Mouse (Mus musculus) T-cell, adult 2 months (primary cell): Measurements from ENCODE around the gene Cmtm5.
"Not testable (repeated sequence)": the region's sequence is repeated elsewhere in the genome, so short reads cannot be mapped to it uniquely, and the experiment has no call there.

Source experiments
- DNase-seq: peaks from one replicate; pipeline ENCODE4 v3.0.0; 2022; ENCODE audit warnings: low spot score

The Cmtm5 gene

GRCm38 (mm10) chr14:54932645-54933150 is 3.4 kb upstream of the Cmtm5 start, which contains the start of gene Il25:
Gene Il25 (plus strand): TSS chr14:54932695.
- DNase-seq, result no peak

GRCm38 (mm10) chr14:54936831-54937160 is 735 bp downstream of the Cmtm5 start:
- no peak for DNase-seq

DNA sequence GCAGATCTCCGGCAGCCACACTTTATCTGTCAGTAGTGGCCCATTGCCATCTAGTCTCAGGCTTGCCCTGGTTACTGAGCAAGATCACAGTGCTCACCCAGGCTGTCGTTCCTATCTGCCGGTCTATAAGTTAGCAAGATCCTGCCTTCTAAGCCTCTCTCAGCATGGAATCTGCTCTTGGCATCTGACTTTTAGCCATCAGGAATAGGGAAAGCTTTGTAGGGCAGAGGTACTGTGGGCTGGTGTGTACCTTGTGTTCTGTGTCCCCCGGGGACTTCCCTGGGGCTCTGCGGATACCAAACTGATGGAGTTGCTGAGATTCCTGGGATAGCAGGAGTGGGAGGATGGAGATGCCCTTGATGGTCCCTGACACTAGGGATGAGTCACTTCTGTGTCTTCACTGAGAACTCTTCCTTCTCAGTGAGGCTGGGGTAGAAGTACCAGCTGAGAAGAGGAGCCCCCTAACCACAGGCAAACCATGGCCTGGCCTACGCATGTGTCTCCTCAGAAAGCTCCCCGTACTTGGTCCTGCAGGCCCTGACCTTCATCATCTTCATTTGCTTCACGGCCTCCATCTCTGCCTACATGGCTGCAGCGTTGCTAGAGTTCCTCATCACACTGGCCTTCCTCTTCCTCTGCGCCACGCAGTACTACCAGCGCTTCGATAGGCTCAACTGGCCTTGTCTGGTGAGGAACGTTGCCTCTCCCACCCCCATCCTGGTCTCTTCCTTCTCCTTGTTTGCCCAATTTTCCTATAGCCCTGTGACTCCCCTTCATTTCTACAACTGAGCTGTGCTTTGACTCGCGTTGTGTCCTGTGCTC is 1.5 kb downstream of the Cmtm5 start:
- no peak for DNase-seq

DNA sequence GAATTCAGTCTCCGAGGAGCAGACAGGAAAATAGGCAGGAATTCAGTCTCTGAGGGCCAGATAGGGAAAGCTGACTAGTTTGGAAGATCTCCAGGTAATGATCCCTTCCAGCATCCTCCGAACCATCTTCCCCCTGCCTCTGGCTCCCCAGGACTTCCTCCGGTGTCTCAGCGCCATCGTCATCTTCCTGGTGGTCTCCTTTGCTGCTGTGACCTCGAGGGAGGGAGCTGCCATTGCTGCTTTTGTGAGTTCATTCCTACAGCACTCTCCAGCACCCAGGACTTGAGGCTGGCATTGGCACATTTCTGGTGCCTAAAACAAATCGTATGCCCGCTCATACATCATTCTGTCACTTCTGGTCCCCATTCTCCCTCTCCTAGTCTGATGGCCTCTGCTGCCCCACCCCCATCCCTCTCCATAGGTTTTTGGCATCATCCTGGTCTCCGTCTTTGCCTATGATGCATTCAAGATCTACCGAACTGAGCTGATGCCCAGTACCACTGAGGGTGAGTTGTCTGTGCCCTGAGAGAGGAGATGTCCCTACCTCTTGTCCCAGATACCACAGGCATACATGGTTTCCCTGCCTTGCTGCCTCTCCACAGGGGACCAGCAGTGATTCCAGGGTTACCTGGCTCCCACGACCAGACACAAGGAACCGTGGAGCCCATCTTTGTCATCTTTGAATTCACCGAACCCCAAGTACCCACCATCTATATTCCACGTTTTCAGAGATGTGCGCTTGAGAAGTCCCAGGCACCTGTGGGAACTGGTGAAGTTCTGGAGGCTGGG is 2.6 kb downstream of the Cmtm5 start:
- no peak for DNase-seq

GRCm38 (mm10) chr14:54939434-54940175 is 3.5 kb downstream of the Cmtm5 start:
- DNase-seq, result peak; percentile 60

DNA sequence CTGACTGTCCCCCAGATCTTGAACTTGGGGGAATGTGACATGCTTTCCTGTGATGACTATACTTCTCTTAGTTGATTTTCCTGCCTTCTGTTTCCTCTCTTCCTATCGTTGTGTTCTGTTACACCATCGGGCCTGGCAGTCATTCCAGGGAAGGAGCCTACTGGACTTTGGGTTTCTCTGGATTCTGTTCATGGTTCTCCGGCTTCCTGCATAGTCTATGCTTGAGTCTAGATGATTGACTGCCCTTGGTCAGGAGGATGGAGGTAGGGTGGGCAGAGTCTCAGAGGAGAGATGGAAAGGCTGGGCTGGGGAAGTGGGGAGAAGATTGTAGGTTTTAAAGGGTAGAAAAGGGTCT is 4.1 kb downstream of the Cmtm5 start:
- DNase-seq, result no peak

- DNase-seq, result no peak
These were observed 5.2 kb downstream of the Cmtm5 start for GRCm38 (mm10) chr14:54941024-54941978.

DNA sequence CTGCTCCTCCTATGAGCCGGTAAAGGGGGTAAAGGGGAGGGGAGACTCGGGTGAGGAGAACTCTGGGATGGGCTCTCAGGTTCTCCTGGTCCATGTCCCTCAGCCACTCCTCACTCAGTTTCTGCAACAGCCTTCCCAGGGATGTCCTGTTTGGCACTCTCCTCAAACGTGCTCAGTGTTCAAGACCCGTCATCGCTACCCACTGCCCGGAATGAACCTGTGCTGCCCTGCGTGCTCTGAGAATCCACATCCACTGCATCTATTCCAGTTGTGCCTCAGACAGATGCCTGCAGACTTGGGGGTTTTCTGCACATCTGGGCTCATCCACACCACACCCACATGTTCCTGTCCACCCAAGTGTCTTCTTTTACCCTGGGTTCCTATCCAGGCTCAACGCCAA is 6.4 kb downstream of the Cmtm5 start:
- DNase-seq, result no peak

DNA sequence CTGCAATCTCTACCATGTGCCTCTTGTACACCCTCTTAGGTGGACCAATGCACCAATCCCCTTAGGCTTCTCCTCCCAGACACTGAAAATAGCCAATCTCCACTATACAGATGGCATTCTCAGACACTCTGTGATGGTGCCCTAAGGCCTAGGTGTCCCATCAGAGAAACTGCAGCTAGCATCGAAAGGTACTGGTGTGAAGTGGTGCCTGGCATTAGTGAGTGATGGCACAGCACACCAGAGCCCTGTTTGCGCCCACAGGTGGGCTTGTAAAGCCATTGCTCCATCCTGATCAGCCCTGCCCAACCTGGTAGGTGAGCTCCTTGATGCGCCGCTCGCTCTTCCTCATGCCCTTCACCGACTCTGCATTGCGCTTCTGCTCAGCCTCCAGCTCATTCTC is 7.9 kb downstream of the Cmtm5 start:
- DNase-seq, result no peak

GRCm38 (mm10) chr14:54944939-54945338 is 8.9 kb downstream of the Cmtm5 start:
- no peak for DNase-seq

- no peak for DNase-seq
These were observed 10.1 kb downstream of the Cmtm5 start for GRCm38 (mm10) chr14:54945975-54946704.

- not testable (repeated sequence) for DNase-seq
These were observed 10.9 kb downstream of the Cmtm5 start for GRCm38 (mm10) chr14:54947008-54947407.

- DNase-seq, result no peak
These were observed 12.7 kb downstream of the Cmtm5 start for GRCm38 (mm10) chr14:54948781-54949180.

GRCm38 (mm10) chr14:54950493-54950892 is 14.4 kb downstream of the Cmtm5 start:
- DNase-seq, result no peak

DNA sequence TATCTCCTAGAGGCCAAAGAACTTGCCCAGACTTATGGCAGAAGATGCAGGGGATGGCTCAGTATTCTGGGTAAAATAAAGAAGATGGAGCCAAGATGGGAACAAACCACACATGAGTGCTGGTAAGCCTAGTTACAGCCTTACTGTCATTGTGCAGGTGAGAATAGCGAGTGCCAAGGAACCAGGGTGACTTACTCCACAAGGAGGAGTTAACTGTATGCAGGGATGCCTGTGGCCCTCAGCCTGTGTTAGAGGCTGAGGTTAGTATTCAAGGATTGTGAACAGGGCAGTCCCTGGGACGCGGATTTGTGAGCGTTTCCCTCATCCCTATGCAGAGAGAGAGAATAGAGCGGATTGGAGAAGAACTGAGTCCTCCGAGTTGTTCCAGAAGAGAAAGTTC is 15.5 kb downstream of the Cmtm5 start:
- DNase-seq, result no peak

DNA sequence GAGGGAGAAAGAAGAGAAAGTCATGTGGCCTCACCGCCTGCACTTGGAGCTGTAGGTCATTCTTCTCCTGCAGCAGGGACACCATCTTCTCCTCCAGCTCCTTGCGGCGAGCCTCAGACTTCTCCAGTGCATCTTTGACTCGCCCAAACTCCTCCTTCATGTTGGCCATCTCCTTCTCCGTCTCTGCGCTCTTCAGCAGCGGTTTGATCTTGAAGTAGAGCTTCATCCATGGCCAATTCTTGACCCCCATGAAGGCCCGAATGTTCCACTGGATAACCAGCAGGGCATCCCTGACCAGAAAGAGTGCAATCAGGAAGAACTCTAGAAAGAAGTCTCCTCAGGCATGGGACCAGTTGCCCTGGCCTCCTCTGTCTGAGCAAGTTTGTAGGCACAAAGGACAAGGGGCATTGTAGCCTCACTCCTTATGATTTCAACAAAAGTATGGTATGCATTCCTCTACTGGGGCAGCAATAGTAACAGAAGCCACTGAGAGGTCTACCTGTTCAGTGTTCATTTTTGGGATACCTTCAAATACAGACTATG is 17.7 kb downstream of the Cmtm5 start:
- DNase-seq, result no peak

GRCm38 (mm10) chr14:54954474-54954873 is 18.4 kb downstream of the Cmtm5 start:
- no peak for DNase-seq

GRCm38 (mm10) chr14:54955481-54955880 is 19.4 kb downstream of the Cmtm5 start:
- DNase-seq, result no peak

DNA sequence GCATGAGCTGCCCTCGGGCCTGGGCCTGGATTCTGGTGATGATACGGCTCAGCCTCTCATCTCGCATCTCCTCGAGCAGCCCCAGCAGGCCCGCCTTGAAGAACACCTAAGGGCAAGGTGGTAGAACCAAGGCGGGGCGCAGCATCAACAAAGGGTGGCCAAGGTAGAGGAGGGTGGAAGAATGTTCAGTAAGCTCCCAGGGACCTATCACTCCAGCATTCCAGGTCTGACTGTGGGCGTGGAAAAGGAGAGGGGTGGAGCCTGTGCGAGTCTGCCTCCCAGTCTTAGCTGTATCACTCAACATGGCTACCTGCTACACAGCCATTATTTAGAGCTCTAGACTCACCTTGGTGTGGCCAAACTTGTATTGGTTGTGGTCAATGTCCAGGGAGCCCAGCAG is 20.5 kb downstream of the Cmtm5 start:
- no peak for DNase-seq

GRCm38 (mm10) chr14:54958503-54958902 is 22.4 kb downstream of the Cmtm5 start:
- DNase-seq, result no peak
